Mouse (Mus musculus): ENCODE measurements around the gene Pgm2. TPM values are rescaled to one million over a fixed set of nuclear protein-coding genes. Genes with fewer than 3 reads are reported as not detected.

Gene Pgm2
- total RNA-seq, 2 experiments from 2014 or later = 8.3 to 10.0 TPM

DNA sequence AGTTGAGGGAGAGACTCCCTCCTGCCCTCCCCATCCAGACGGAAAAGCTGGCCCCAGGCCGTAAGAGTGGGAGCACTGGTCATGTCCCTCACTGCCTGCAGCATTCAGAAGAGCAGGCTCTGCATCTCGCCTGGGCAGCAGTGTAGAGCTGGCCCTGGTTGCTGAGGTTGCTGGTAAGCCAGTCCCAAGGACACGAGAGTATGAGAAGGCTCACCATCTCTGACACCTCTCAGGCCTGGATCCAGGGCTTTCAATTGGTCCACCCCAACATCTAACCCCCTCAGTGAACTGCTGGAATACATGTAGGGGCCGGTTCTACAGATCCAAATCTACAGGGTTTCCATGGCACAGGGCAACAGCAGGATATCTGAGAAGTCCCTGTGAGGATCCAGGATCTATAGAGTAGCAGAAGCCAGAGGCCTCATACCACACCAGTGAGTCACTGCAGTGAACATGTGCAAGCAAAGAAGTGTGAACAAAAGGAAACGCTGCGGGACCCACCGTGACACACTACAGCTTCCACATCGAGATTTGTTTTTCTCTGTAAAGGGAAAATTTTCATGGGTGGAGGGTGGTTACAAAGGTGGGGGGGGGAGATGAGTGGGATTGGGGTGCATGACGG, 53.7 kb downstream of the Pgm2 start:
- DNase-seq = no peak

GRCm38 (mm10) chr5:64149184-64150127, 56.7 kb downstream of the Pgm2 start:
- DNase-seq = no peak

- no peak for DNase-seq
Measured at GRCm38 (mm10) chr5:64153319-64153718, 60.6 kb downstream of the Pgm2 start.

GRCm38 (mm10) chr5:64155861-64156550, 63.3 kb downstream of the Pgm2 start, which contains the start of gene Tbc1d1:
Gene Tbc1d1 (plus strand): TSS chr5:64156305.
- no peak for DNase-seq

- no peak for DNase-seq
Measured at GRCm38 (mm10) chr5:64156579-64156978, 63.8 kb downstream of the Pgm2 start.

DNA sequence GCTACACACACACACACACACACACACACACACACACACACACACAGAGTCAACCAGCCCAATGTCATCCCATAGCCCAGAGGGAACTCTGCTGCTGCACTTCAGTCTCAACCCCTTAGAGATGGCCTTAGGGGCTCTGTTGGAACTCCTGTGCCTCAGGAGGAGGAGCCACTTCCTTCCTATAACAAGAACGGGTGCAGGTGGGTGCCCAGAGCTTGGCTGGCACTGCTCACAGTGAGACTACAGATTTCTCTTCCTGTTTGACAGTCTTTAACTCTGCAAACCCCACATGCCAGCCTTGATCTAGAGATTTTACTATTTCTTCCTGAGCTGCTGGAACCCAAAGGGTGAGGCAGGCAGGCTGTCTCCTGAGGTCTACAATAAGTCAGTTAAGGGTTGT, 65.2 kb downstream of the Pgm2 start:
- no peak for DNase-seq

DNA sequence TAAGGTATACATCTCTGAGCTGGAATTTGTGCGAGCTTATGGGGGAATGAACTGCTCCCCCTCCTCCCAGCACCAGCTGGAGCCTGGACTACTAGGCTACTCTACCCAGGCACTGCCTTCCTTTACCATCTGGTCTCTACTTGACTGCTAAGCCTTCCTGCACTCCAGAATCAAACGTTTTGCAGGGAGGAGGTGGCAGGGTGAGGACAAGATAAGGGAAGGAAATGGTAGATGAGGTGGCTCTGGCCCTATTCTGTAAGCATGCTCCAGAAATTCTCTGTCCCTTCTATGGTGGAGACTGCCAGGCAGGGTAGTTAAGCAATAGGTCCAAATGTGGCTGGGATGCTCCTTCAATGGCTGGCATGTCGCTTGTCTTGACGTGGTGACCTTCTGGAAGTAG, 65.8 kb downstream of the Pgm2 start:
- no peak for DNase-seq

- peak; percentile 55 to 65 for DNase-seq
Measured at GRCm38 (mm10) chr5:64159065-64159780, 66.5 kb downstream of the Pgm2 start.

- peak; percentile 70 for DNase-seq
Measured at GRCm38 (mm10) chr5:64159781-64160704, 67.3 kb downstream of the Pgm2 start.

DNA sequence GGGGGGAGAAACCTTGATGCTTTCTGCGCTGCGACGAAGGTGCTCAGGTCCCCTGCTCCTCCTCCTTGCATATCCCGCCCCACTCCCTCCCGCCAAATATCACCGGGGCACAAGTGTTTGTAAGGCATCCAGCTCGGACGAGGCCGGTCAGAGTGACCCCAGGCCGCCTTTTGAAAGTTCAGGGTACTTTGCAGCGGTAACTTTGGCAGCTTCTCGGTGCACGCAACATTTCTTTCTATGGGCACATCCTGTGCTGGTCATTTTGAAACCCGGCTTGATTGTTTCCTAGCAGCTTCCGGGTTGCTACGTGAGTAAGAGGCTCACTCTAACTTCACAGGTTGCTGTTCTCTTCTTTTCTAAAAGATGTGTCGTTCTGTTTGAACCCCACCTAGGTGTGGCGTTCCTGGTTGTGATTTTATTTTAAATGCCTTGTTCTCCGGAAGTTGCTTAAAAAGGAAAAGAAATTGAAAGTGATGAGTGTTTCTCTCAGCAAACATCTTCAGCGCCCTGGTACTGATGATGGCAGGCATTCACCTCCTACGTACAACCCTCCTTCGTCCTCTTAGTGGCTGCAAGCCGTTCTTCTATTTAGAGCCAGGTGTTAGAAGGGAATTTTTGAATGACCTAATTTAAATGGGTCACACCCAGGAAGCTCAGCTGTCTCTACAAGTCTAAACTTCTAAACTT, 68.1 kb downstream of the Pgm2 start:
- DNase-seq = no peak

DNA sequence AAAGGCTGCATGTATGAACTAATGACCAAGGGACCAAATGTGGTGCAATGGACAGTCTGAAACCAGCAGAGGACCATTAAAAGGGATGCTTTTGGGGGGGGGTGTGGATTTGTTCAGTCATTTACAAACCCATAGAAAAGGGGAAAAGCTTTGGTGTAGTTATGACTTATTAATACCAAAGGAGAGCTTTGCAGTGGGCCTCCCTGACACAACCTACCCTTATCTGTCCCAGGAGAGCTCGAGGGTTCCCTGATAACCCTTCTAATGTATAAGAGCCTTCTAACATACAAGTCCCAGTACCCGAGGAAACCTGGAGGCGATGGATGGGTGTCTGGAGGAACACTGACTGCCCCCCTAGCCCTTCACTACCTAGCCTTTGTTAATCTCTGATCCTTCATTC, 69.2 kb downstream of the Pgm2 start:
- DNase-seq = no peak

GRCm38 (mm10) chr5:64162582-64162981, 69.8 kb downstream of the Pgm2 start:
- DNase-seq = no peak

DNA sequence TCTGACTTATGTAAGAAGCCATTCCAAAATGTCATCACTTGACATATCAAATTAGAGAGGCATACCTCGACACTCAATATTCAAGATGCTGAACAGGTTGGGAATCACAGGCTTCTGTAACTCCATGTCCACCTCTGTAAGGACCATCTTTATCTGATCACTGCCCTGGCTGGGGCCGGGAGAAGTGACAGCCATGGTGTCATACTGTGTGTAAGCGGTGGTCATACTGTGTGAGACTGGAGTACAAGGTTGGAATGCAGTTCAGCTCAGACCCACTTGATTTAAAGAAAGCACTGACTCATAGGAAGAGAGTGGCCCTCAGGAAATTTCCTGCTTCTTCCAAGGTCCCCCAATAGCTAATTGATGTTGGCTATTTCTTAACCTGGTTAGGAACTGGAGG, 71.7 kb downstream of the Pgm2 start:
- no peak for DNase-seq

DNA sequence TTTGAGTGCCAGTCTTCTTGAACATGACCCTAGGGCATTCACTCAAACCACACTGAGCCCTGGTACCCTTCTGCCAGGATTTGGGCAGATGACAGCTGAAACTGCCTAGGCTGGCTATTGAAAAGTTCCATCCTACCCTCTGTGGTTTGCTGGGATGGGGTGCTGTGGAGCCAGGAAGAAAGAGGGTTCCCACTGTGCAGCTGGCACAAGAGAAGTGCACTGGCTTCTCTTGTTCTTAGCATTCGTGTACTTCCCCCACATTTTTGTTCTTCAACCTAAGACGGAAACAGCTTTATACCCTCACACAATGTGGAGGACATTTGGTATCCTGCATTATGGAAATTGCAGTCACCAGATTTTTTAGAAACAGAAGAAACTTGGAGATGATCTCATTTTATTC, 73.1 kb downstream of the Pgm2 start:
- no peak for DNase-seq

- no peak for DNase-seq
Measured at GRCm38 (mm10) chr5:64168990-64169540, 76.3 kb downstream of the Pgm2 start.

GRCm38 (mm10) chr5:64172884-64173283, 80.1 kb downstream of the Pgm2 start:
- DNase-seq = no peak

- no peak for DNase-seq
Measured at GRCm38 (mm10) chr5:64173302-64173701, 80.6 kb downstream of the Pgm2 start.

- DNase-seq = no peak
Measured at GRCm38 (mm10) chr5:64174429-64174935, 81.7 kb downstream of the Pgm2 start.

All from layer of hippocampus, postnatal 36 days (tissue).